Mouse (Mus musculus): ENCODE measurements around the gene Pdhx. TPM values are rescaled to one million over a fixed set of nuclear protein-coding genes. Genes with fewer than 3 reads are reported as not detected.

Pdhx gene
- polyA plus RNA-seq, 1 experiment from 2014 or later = 36.7 TPM

DNA sequence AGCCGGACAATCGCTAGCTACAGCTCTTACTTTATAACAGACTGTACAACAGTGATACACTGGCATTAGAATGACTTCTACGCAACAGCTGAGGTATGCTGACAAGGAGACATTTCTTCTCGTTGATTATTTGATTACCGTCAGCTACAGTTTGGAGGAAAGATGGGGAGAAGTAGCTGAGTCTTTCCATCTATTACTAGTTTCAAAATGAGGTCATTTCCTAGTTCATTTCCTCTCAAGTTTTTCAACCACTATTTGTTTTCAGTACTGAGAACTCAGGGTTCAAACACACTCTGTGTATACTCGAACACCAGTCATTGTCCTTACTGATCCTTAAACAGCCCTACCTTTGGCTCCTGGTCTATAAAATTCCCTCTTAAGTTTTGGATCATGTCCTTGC is 17.5 kb downstream of the Pdhx start:
- no peaks in the 10 kb centered on the region for H3K27me3 ChIP-seq
- no peak for ATAC-seq (ENCODE audit: insufficient number of reproducible peaks, low FRiP score, low TSS enrichment, low read depth)
- WGBS = 88% methylated on average over 6 of the region's 6 CpGs
- H3K27ac ChIP-seq (replicated peaks) = no peak overlapping the region
- no peaks in the 10 kb centered on the region for H3K4me1 ChIP-seq
- no peaks in the 10 kb centered on the region for H3K36me3 ChIP-seq
- H3K4me3 ChIP-seq (replicated peaks) = no peak overlapping the region
- no peak overlapping the region for H3K4me2 ChIP-seq (replicated peaks)
- H3K9me3 ChIP-seq (replicated peaks) = no peaks in the 10 kb centered on the region
- H3K9ac ChIP-seq = no peak overlapping the region

DNA sequence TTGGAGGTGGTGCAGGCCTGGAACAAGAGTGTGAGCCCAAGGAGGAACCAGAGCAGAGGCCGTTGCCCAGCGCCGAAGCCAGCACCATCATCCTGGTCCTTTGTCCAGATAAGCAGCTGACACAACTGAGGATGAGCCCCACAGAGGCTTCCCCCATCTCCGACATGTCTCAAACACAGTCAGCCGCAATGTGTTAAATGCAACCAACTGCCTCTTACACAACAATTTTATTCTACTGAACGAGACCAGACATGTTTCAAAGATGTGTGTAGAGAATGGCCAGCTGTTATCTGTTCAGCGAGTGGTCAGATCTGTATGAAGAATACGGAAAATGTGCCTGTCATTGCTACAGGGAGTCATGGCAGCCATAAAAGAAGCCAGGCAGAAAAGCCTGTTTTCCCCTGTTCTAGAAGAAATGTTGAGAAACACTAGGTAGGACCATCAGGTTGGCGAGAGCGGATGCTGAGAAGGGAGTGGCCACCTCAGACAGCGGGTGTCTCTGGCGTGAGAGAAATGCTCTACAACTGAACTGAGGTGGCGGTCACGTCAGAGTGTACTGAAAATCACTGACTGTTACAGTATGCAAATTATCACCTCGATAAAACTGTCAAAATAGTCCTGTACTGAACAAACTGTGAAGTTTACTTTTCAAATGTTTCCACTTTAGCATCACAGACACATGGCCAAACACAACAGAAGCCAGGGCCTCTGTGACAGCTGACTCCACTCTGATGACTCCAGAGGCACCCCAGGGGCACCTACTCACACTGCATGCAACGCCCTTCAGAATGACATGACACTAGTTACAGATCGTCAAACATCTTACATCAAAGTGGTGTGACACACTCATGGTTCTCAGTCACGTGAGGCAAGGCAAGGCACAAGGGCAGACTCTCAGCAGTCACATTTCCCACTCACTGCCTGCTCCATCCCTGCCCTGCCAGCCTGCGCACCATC is 21.1 kb downstream of the Pdhx start:
- Histone ChIP-seq H3K4me3 (replicated peaks) (no peak overlapping the region), H3K9me3 (replicated peaks) (no peaks in the 10 kb centered on the region), H3K4me2 (replicated peaks) (no peak overlapping the region), H3K27me3 (no peaks in the 10 kb centered on the region), H3K27ac (replicated peaks) (no peak overlapping the region), H3K9ac (no peak overlapping the region), H3K4me1 (peaks cover 3% of the 10 kb centered on the region; the same call in 1 of the 2 replicates), H3K36me3 (no peaks in the 10 kb centered on the region)
- WGBS = 83% methylated on average over 19 of the region's 19 CpGs
- no peak for ATAC-seq (ENCODE audit: insufficient number of reproducible peaks, low FRiP score, low TSS enrichment, low read depth)

DNA sequence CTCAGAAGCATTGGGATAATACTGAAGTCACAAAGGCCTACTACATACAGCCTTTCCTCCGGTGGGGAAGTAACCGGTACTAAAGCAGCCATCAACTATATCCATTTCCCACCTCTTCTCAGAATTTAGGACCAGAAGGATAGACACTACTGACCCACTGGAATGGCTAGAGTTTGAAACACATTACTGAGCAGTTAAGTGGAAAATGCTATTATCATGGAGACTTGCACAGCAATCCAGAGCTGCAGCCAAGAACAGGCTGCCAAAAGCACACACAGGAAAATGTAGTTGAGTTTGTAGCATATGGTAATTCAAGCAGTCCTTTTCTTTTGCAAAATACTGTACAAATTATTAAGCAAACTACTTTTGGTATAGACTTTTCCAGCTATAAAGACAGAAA is 28.0 kb downstream of the Pdhx start:
- no peaks in the 10 kb centered on the region for H3K36me3 ChIP-seq
- peaks cover under 1% of the 10 kb centered on the region; the same call in 1 of the 2 replicates for H3K4me1 ChIP-seq
- H3K4me3 ChIP-seq (replicated peaks) = no peak overlapping the region
- H3K9ac ChIP-seq = no peak overlapping the region
- WGBS = 79% methylated on average over 2 of the region's 2 CpGs
- ATAC-seq (ENCODE audit: insufficient number of reproducible peaks, low FRiP score, low TSS enrichment, low read depth) = no peak
- H3K27ac ChIP-seq (replicated peaks) = no peak overlapping the region
- no peaks in the 10 kb centered on the region for H3K9me3 ChIP-seq (replicated peaks)
- H3K4me2 ChIP-seq (replicated peaks) = no peak overlapping the region
- no peaks in the 10 kb centered on the region for H3K27me3 ChIP-seq

DNA sequence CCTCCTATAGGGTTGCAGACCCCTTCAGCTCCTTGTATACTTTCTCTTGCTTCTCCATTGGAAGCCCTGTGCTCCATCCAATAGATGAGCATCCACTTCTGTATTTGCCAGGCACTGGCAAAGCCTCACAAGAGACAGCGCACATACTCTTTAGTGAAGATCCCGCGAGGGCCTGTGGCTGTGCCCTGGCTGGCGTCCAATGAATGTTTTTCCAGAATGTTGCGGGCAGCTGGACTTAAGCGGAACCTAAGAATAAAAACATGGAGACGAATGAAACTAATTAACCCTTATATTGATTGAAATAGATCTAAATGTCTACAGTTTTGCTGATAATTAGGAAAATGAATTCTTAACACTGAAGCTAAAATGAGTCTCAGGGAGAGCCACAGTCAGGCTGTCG is 32.4 kb downstream of the Pdhx start:
- Histone ChIP-seq H3K36me3 (peaks cover 13% of the 10 kb centered on the region; the same call in 1 of the 2 replicates), H3K27ac (replicated peaks) (no peak overlapping the region), H3K4me3 (replicated peaks) (no peak overlapping the region), H3K9me3 (replicated peaks) (no peaks in the 10 kb centered on the region), H3K4me1 (no peaks in the 10 kb centered on the region), H3K4me2 (replicated peaks) (no peak overlapping the region), H3K27me3 (no peaks in the 10 kb centered on the region), H3K9ac (no peak overlapping the region)
- WGBS = 61% methylated on average over 8 of the region's 8 CpGs
- no peak for ATAC-seq (ENCODE audit: insufficient number of reproducible peaks, low FRiP score, low TSS enrichment, low read depth)

DNA sequence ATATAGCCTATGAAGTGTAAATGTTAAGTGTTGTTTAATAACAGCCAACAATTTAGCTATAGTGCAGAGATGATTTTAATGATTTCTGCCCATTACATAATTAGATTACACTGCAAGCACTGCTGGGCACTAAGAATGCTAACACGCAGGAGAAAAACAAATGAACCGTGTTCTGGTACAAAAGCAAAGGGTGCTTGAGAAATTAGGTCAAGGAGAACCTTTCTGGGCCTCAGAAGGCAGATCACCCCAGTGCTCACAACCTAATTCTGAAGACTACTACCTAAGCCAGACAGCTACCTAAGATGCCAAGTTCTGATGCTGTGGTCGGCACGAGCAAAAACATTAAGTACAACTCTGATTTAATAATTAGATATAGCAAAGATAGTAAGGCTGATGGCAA is 35.5 kb downstream of the Pdhx start:
- Histone ChIP-seq H3K4me1 (no peaks in the 10 kb centered on the region), H3K9me3 (replicated peaks) (no peaks in the 10 kb centered on the region), H3K36me3 (peaks cover 15% of the 10 kb centered on the region; the same call in 1 of the 2 replicates), H3K4me2 (replicated peaks) (no peak overlapping the region), H3K9ac (no peak overlapping the region), H3K27ac (replicated peaks) (no peak overlapping the region), H3K27me3 (no peaks in the 10 kb centered on the region), H3K4me3 (replicated peaks) (no peak overlapping the region)
- ATAC-seq (ENCODE audit: insufficient number of reproducible peaks, low FRiP score, low TSS enrichment, low read depth) = no peak
- WGBS = 88% methylated on average over 4 of the region's 4 CpGs

DNA sequence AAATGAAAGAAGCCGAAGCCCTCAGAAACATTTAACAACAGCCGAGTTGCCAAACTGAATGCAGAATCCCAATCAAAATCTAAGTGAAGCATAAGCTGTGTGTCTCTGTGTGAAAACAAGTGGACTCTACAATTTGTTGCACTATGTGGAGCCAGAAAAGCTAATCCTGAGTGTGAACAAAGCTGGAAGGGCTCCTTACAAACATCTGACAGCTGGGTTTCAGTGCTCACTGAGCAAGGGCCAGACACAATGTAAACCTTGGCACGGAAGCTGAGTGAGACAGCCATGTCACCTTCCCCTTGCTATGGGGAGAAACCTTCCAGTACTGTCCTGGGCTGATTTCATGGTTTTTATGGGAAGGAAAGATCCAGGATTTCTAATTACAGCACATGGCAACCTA is 50.6 kb downstream of the Pdhx start:
- Histone ChIP-seq H3K27me3 (no peaks in the 10 kb centered on the region), H3K36me3 (0 out of 2 replicates have a peak, but pooled peaks cover 3% of the 10 kb centered on the region), H3K4me2 (replicated peaks) (no peak overlapping the region), H3K9me3 (replicated peaks) (no peaks in the 10 kb centered on the region), H3K4me3 (replicated peaks) (no peak overlapping the region), H3K27ac (replicated peaks) (no peak overlapping the region), H3K9ac (no peak overlapping the region), H3K4me1 (peaks cover 6% of the 10 kb centered on the region)
- no peak for ATAC-seq (ENCODE audit: insufficient number of reproducible peaks, low FRiP score, low TSS enrichment, low read depth)
- 87% methylated on average over 3 of the region's 3 CpGs for WGBS

DNA sequence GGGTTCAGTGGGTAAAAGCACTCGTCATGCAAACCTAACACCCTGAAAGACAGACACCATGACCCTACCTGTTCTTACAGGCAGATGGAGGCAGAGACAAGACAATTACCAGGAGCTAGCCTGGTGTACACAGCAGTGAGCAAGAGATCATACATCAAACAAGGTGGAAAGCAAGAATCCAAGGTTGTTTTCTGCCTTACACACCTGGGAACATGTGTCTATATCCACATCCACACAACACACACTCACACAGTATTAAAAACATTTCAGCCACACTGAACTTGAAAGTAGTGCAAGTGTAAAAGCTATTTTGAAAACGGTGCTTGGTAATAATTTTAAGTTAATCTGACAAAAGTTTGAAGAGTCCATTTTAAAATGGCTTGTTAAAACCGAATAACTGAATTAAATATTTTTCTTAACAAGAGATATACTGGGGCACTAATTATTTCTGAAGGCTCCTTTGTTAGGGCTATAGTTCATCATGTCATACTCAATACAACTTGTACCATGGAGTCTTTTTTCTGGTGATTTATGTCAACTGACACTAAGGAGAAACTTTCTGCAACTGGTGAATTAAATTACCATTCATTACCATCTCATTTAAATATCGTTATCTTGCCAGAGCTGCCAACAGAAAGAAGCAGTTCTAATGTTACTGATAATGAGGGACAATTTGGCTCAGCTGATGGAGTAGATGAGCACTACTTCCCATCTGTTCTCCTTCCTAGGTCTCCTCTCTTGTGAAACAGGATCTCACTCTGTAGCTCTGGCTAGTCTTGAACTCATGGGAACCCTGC is 52.9 kb downstream of the Pdhx start:
- Histone ChIP-seq H3K9me3 (replicated peaks) (no peaks in the 10 kb centered on the region), H3K4me1 (peaks cover 6% of the 10 kb centered on the region), H3K9ac (no peak overlapping the region), H3K4me2 (replicated peaks) (no peak overlapping the region), H3K27ac (replicated peaks) (no peak overlapping the region), H3K4me3 (replicated peaks) (no peak overlapping the region), H3K36me3 (0 out of 2 replicates have a peak, but pooled peaks cover 3% of the 10 kb centered on the region), H3K27me3 (no peaks in the 10 kb centered on the region)
- 79% methylated on average over 4 of the region's 4 CpGs for WGBS
- ATAC-seq (ENCODE audit: insufficient number of reproducible peaks, low FRiP score, low TSS enrichment, low read depth) = no peak

DNA sequence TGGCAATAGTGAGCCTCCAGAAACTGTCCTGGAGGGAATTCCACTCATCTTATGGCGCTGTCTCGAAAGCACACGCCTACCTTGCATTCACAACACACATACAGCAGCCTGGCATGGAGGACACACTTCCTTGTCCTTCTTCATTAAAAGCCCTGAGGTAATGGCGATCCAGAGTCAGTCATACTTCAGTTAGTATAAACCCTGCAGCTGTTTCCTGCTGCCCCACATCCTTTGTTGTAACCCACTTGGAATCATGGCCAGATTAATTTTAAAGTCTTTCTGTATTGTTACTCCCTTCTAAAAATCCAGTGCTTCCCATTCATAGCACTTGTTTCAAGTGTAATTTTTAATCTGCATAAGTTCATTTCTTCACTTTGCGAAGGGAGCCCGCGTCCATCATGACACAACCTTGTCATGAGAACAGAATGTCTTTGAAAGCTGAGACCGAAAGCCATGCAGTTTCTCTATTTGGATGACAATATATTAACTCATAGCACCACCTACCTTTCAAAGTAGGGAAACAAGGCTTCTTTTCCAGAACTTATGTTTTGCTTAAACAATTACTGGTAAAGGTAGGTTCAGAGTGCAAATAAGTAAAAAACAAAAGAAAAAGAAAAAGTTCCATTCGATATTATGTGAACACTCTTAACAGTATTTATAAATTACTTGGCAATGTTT is 54.4 kb downstream of the Pdhx start:
- WGBS = 53% methylated on average over 9 of the region's 9 CpGs

DNA sequence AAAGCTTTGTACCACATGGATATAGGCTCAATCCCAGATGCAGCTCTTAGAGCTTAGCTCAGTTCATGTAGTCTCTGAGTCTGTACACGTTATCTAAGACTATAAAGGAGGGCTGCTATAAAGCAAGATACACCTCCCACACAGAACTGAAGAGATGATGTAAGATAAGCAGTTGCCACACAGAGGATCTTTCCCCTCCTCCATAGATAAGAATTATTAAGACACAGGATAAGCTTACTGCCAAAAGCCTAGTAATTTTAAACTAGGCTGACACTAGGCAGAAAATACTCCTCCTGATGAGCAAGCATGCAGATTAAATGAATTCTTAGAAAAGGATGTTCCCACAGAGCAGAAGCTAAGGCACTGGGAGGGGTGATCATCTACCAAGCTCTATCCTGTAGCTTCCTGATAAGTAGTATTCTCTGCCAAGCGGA is 55.9 kb downstream of the Pdhx start:
- Histone ChIP-seq H3K9ac (no peak overlapping the region), H3K9me3 (replicated peaks) (no peaks in the 10 kb centered on the region), H3K27me3 (no peaks in the 10 kb centered on the region), H3K36me3 (0 out of 2 replicates have a peak, but pooled peaks cover 3% of the 10 kb centered on the region), H3K27ac (replicated peaks) (no peak overlapping the region), H3K4me3 (replicated peaks) (no peak overlapping the region), H3K4me1 (peaks cover 6% of the 10 kb centered on the region), H3K4me2 (replicated peaks) (no peak overlapping the region)
- ATAC-seq (ENCODE audit: insufficient number of reproducible peaks, low FRiP score, low TSS enrichment, low read depth) = no peak
- 71% methylated on average over 2 of the region's 2 CpGs for WGBS

More for the DNA sequence above, 54.4 kb downstream of the Pdhx start:
- no peak for ATAC-seq (ENCODE audit: insufficient number of reproducible peaks, low FRiP score, low TSS enrichment, low read depth)
- H3K9ac ChIP-seq = no peak overlapping the region
- H3K4me3 ChIP-seq (replicated peaks) = no peak overlapping the region
- H3K9me3 ChIP-seq (replicated peaks) = no peaks in the 10 kb centered on the region
- 0 out of 2 replicates have a peak overlapping the region, but pooled peaks have one; percentile 14 for H3K27ac ChIP-seq (replicated peaks)
- no peak overlapping the region for H3K4me2 ChIP-seq (replicated peaks)
- H3K36me3 ChIP-seq = 0 out of 2 replicates have a peak, but pooled peaks cover 3% of the 10 kb centered on the region
- no peaks in the 10 kb centered on the region for H3K27me3 ChIP-seq
- H3K4me1 ChIP-seq = peaks cover 6% of the 10 kb centered on the region

DNA sequence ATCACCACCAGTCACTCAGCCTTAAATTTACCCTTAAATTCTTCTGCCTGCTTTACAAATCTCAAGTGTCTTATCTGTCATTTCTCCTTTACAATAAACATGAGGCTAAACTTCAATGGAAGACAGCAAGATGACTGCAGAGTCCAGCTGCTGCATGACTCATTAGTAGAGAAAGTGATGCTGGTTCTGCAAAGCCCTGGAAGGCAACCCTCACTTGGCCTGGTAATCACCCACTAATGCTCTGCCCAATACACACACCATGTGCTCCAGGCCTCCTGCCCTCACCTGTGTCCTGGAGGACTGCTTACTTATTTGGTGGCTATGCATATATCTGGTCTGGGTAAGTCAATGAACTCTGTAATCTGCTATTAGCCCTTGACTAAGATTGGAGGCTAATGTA is 57.2 kb downstream of the Pdhx start:
- Histone ChIP-seq H3K36me3 (no peaks in the 10 kb centered on the region), H3K4me2 (replicated peaks) (no peak overlapping the region), H3K9me3 (replicated peaks) (no peaks in the 10 kb centered on the region), H3K4me3 (replicated peaks) (no peak overlapping the region), H3K9ac (no peak overlapping the region), H3K27ac (replicated peaks) (no peak overlapping the region), H3K4me1 (peaks cover 6% of the 10 kb centered on the region), H3K27me3 (no peaks in the 10 kb centered on the region)
- no peak for ATAC-seq (ENCODE audit: insufficient number of reproducible peaks, low FRiP score, low TSS enrichment, low read depth)

Measured in embryonic facial prominence, embryonic 15.5 days (tissue).